Mouse (Mus musculus): ENCODE measurements around the gene Cntnap2. TPM values are rescaled to one million over a fixed set of nuclear protein-coding genes. Genes with fewer than 3 reads are reported as not detected.

Cntnap2 gene
- total RNA-seq, 2 experiments from 2014 or later = 0.76 to 2.0 TPM

- no peak for DNase-seq
Observed at GRCm38 (mm10) chr6:46699343-46699742, 1640.2 kb downstream of the Cntnap2 start.

GRCm38 (mm10) chr6:46704293-46705170, 1645.4 kb downstream of the Cntnap2 start:
- no peak for DNase-seq

GRCm38 (mm10) chr6:46705926-46706325, 1646.8 kb downstream of the Cntnap2 start:
- no peak for DNase-seq

- DNase-seq = no peak
Observed at GRCm38 (mm10) chr6:46716576-46716975, 1657.4 kb downstream of the Cntnap2 start.

GRCm38 (mm10) chr6:46733794-46734193, 1674.6 kb downstream of the Cntnap2 start:
- no peak for DNase-seq

GRCm38 (mm10) chr6:46748448-46748847, 1689.3 kb downstream of the Cntnap2 start:
- no peak for DNase-seq

- DNase-seq = no peak
Observed at GRCm38 (mm10) chr6:46763481-46763880, 1704.3 kb downstream of the Cntnap2 start.

GRCm38 (mm10) chr6:46774529-46774928, 1715.4 kb downstream of the Cntnap2 start:
- no peak for DNase-seq

- no peak for DNase-seq
Observed at GRCm38 (mm10) chr6:46802264-46803110, 1743.3 kb downstream of the Cntnap2 start.

- DNase-seq = no peak
Observed at GRCm38 (mm10) chr6:46856635-46857034, 1797.5 kb downstream of the Cntnap2 start.

GRCm38 (mm10) chr6:46861076-46861475, 1801.9 kb downstream of the Cntnap2 start:
- no peak for DNase-seq

- DNase-seq = no peak
Observed at GRCm38 (mm10) chr6:46866317-46866716, 1807.2 kb downstream of the Cntnap2 start.

GRCm38 (mm10) chr6:46886230-46886629, 1827.1 kb downstream of the Cntnap2 start:
- DNase-seq = no peak

- no peak for DNase-seq
Observed at GRCm38 (mm10) chr6:46909167-46909566, 1850.0 kb downstream of the Cntnap2 start.

- no peak for DNase-seq
Observed at GRCm38 (mm10) chr6:46918701-46919274, 1859.6 kb downstream of the Cntnap2 start.

GRCm38 (mm10) chr6:46919973-46920372, 1860.8 kb downstream of the Cntnap2 start:
- no peak for DNase-seq

- no peak for DNase-seq
Observed at GRCm38 (mm10) chr6:46924709-46925108, 1865.6 kb downstream of the Cntnap2 start.

GRCm38 (mm10) chr6:46945703-46946102, 1886.5 kb downstream of the Cntnap2 start:
- no peak for DNase-seq

- peak; percentile 63 to 69 for DNase-seq
Observed at GRCm38 (mm10) chr6:46961022-46961686, 1902.0 kb downstream of the Cntnap2 start.

GRCm38 (mm10) chr6:46963261-46963660, 1904.1 kb downstream of the Cntnap2 start:
- no peak for DNase-seq

- DNase-seq = no peak
Observed at GRCm38 (mm10) chr6:46963693-46964092, 1904.5 kb downstream of the Cntnap2 start.

- no peak for DNase-seq
Observed at GRCm38 (mm10) chr6:46972640-46973039, 1913.5 kb downstream of the Cntnap2 start.
